Mouse (Mus musculus) CD8-positive naive resting alpha-beta T cell, adult 2 months (primary cell): Measurements from ENCODE around the gene Gm1113.

Source experiments
- DNase-seq, 2 experiments: peaks; one replicate each; pipeline ENCODE4 v3.0.0; 2022; ENCODE audit warnings: low read depth in 2 of 2, low spot score in 2 of 2

Gm1113 gene

DNA sequence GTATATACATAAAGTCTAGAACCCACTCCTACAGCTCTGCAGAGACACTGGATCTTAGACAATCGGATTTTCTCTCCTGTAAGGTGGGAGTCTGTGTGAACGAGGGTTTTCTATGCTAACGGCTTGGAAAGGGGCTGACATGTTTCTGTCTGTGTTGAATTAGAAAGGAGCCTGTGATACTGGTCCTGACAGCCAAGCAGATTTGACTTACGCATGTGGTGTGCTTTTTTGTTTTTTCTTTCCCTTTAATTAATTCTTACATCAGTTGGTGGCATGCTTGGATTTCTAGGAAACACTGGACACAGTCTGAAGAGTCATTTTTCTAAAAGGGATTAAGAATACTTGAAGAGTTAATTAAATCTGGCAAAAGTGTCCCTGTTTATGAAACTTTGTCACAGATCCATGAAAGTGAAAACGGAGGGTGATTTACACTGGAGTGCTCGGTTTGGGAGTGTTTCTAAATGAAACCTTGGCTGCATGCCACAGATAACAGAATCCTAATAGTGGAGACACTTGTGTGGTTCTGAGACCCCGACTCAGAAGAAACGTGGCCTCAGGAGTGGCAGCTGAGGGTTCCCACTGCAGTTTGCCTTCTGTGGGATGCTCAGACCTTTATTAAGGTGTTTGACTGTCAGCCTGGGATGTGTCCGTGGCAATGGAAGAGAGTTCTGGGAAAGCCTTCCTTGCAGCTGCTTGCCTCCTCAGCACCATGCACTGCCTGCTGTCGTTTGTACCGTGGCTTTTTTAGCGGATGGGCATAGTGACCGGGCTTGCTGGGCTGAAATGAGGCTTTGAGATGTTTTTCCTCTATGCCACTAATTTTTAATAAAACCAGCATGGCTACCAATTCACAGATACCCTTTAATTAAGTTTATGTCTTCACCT, 35.8 kb downstream of the Gm1113 start:
- DNase-seq, result no peak

DNA sequence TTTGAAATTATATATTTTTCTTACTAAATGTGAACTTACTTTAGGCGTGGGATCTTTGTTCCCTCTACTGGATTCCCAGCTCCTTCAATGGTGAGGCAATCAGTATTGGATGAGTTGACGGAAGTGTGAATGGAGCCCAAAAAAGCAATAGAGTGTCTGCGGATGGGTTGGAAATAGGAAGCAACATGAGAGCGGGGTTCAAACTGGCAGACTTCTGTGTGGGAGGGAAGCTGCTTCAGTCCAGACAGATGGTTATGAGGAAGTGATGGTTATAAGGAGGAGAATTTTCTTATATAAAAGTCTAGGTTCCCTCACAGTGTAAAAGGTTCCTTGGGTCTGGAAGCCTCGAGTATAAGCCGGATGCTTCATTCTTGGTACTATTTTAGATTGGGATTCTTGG, 38.6 kb downstream of the Gm1113 start:
- no peak for DNase-seq

DNA sequence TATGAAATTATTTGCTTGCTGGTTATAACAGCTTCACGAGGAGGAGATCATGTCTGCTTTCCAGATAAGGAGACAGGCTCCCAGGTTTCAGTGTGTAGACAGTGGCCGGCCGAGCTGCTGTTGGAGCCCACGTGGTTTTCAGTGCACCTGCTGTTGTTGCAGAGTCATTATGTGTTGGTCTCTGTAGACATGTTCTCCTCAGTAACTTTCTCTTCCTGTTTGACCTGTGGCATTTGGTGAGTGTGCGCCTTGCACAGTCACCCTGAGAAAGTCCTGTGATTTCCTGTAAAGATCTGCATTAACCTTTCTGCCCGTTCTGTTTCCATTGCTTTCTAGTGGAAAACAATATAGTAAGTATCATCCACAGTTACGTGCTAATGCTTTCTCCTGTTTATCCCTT, 42.7 kb downstream of the Gm1113 start:
- DNase-seq, result no peak

- no peak for DNase-seq
These were observed 43.9 kb downstream of the Gm1113 start for GRCm38 (mm10) chr9:35474104-35474724.

DNA sequence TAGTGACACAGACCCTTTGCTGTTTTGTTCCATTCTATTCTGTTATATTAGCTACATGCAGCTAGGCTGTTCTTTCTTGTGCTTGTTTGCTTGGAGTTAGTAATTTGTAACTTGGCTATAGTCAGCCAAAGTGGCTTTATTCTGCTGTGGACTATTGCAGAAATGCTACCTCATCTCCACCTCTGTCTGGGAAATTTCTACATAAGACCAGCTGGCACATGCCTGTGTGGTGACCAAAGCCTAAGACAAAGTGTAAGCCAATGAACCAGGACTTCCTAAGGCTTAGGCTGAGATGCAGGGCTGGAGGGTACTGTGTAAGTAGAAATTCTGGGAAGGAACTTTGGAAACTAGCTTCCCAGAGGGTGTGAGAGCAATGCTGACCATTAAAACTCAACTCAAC, 49.2 kb downstream of the Gm1113 start:
- DNase-seq, result no peak

DNA sequence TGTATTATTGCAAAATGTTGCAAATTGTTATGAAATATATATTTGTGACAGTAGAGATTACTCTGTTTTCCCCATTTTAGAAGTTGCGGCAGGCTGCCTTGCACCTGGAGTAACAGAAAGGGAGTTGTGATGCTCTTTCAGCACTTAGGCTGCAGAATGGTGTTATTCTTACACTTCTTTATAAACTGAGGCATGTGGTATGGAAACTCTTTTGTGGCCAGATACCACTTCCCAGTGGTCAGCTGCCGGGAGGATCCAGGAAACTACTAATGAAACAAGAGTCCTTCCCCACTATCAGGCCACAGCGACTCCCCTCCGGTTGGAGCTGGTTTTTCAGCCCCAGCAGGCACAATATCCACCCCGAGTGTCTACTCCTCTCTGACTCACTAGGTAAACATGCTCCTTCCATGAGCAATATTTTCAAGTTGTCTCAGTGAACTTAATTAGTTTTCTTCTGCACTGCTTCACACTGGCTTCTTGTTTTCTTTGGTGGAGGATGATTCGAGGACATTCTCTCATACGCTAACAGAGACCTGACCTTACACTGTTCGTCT, 50.7 kb downstream of the Gm1113 start:
- DNase-seq, result no peak

GRCm38 (mm10) chr9:35459594-35459993, 58.5 kb downstream of the Gm1113 start:
- DNase-seq, result no peak
